Mouse (Mus musculus) midbrain, embryonic 14.5 days (tissue): Measurements from ENCODE around the gene Trim10. TPM values are rescaled to one million over a fixed set of nuclear protein-coding genes. Genes with fewer than 3 reads are reported as not detected.

Experiments
- ATAC-seq: fragments of 200-750 bp; cut with Nextera tagmentation; 2 replicates; pipeline ENCODE4 v1.8.0; 2017; ENCODE audit warnings: moderate number of reproducible peaks, moderate library complexity; ENCODE audit not compliant: low FRiP score, low TSS enrichment
- DNase-seq: peaks from one replicate; pipeline ENCODE4 v3.0.0-alpha.2; 2015
- H3K27ac ChIP-seq: fragments of 300-500 bp; sonication (generic); replicated peaks from 2 replicates; pipeline ENCODE4 v1.5.1; 2014; ENCODE audit warnings: mild to moderate bottlenecking, low read depth, low read length, moderate library complexity
- H3K27me3 ChIP-seq: fragments of 300-500 bp; sonication (generic); 2 replicates; pipeline ENCODE4 v1.6.1; 2014; ENCODE audit warnings: low read length, control low read depth, mixed read lengths; ENCODE audit not compliant: control insufficient read depth, insufficient read depth
- H3K36me3 ChIP-seq: fragments of 300-500 bp; sonication (generic); 2 replicates; pipeline ENCODE4 v1.6.1; 2014; ENCODE audit warnings: low read length, control low read depth; ENCODE audit not compliant: control insufficient read depth, insufficient read depth
- H3K4me1 ChIP-seq: fragments of 300-500 bp; sonication (generic); 2 replicates; pipeline ENCODE4 v1.6.1; 2014; ENCODE audit warnings: mild to moderate bottlenecking, antibody characterized with exemption, low read length, control low read depth; ENCODE audit not compliant: control insufficient read depth, insufficient read depth
- H3K4me2 ChIP-seq: fragments of 300-500 bp; sonication (generic); 2 replicates; pipeline ENCODE4 v1.6.1; 2014; ENCODE audit warnings: mild to moderate bottlenecking, low read length, moderate library complexity
- H3K4me3 ChIP-seq: fragments of 300-500 bp; sonication (generic); replicated peaks from 2 replicates; pipeline ENCODE4 v1.5.1; 2014; ENCODE audit warnings: low read depth, low read length
- H3K9ac ChIP-seq: fragments of 300-500 bp; sonication (generic); replicated peaks from 2 replicates; pipeline ENCODE4 v1.6.1; 2014; ENCODE audit warnings: mild to moderate bottlenecking, low read length, moderate library complexity
- H3K9me3 ChIP-seq: fragments of 300-500 bp; sonication (generic); 2 replicates; pipeline ENCODE4 v1.6.1; 2016; ENCODE audit warnings: low read length, control low read depth, mixed read lengths; ENCODE audit not compliant: control insufficient read depth
- WGBS: fragments of 180-500 bp; shearing (Covaris S2); extraction: QIAGEN DNeasy Blood & Tissue Kit; methylation state at CpG from one replicate; pipeline ENCODE4 v1.1.7; 2014; 5-methylcytosine and 5-hydroxymethylcytosine counted together
- polyA plus RNA-seq: library from polyadenylated mRNA; unstranded; fragments of >200 nt; fragmentation: Nextera tagmentation; extraction: Ambion mirVana; gene quantifications from 2 replicates; pipeline ENCODE4 v1.2.1, GENCODE M21; 2014

Trim10 gene
- polyA plus RNA-seq, 1 experiment from 2014 or later: 1.1 TPM

DNA sequence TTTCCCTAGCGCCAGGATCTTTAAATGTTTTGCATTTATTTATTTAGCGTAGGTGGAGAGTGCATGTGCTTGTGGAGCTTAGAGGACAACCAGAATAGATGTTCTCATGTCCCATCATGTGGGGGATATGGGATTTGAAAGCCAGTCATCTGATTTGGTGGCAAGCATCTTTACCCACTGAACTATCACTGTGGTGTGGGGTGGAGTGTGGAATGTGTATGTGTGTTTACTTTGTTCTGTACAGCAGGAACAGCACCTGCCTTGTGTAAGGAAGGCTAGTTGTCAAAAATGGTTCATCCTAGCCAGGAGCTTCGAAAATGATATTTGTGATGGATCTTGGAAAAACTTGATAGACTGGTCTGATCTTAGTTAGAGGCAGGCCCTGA lies 33.0 kb upstream of the Trim10 start:
- Histone ChIP-seq H3K9ac (peak overlapping the region; percentile 84; the same call in 1 of the 2 replicates), H3K4me3 (peak overlapping the region; percentile 80), H3K4me2 (peak overlapping the region; percentile 64), H3K27me3 (no peaks in the 10 kb centered on the region), H3K36me3 (no peaks in the 10 kb centered on the region), H3K4me1 (peaks cover 10% of the 10 kb centered on the region; the same call in 1 of the 2 replicates), H3K27ac (peak overlapping the region; percentile 91), H3K9me3 (no peaks in the 10 kb centered on the region)
- ATAC-seq: 0 out of 2 replicates have a peak, but pooled peaks have one; percentile 9
- WGBS: 13% methylated on average over 3 of the region's 3 CpGs
- DNase-seq: no peak

DNA sequence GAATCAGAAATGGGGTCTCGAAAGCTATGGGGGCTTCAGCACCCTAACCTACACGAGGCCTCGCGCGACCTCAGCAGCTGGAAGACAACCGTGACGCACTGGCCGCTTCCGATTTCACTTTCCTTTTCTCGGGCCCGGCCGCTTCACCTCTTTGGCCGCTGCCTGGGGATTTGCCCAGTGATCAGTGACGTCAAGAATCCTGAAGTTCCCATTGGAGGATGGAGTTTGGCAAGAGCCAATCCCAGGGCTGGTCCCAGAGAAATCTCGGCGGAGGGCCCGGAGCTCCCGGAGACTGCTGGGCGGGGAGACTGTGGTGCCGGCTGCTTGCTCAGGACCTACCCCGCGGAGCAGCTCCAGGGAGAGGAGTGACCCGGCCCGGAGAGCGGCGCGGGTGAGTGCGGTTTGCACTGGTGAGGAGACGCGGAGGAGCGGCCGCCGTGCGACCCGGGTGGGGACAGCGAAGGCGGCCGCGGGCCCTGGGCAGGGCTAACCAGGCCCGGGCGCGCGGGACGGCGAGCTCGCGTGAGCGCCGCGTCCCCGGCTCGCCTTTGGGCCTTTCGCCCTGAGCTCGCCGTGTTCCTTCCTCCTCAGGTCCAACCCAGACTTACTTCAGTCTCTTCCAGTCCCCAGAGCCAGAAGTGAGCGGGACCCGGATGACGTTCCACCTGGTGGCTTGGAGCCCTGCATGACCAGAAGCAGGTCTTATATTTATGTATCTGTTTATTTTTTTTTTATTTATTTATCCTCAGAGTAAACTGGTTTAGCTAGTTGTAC lies 32.3 kb upstream of the Trim10 start, which contains the start of gene Trim26:
Gene Trim26, plus strand, starts transcription at position 261 of the 774 bp plus-strand sequence.
- under 1% methylated on average over 58 of the region's 58 CpGs for WGBS
- Histone ChIP-seq H3K9ac (peak within 1 kb of the TSS; percentile 84), H3K9me3 (no peaks in the 10 kb centered on the region), H3K27ac (peak within 1 kb of the TSS; percentile 91), H3K4me2 (peak within 1 kb of the TSS; percentile 64), H3K36me3 (0 out of 2 replicates have a peak, but pooled peaks cover under 1% of the 10 kb centered on the region), H3K4me1 (peaks cover 10% of the 10 kb centered on the region; the same call in 1 of the 2 replicates), H3K4me3 (peak within 1 kb of the TSS; percentile 80), H3K27me3 (no peaks in the 10 kb centered on the region)
- DNase-seq: peak; percentile 98
- peak; percentile 98 for ATAC-seq

DNA sequence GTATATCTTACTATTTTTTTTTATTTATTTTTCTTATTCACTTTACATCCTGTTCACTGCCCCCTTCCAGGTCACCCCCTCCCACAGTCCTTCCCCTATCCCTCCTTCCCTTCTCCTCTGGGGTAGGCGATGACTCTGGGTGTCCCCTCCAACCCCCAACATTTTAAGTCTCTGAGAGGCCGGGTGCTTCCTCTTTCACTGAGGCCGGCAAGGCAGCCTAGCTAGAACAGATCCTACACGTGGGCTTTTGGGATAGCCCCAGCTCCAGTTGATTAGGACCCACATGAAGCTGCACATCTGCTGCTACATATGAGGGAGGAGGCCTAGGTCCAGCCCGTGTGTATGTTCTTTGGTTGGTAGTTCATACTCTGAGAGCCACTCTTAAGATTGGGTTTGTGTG lies 30.4 kb upstream of the Trim10 start:
- H3K36me3 ChIP-seq: 0 out of 2 replicates have a peak, but pooled peaks cover 6% of the 10 kb centered on the region
- H3K9ac ChIP-seq: no peak overlapping the region
- 88% methylated on average over 5 of the region's 5 CpGs for WGBS
- no peak overlapping the region for H3K27ac ChIP-seq
- no peaks in the 10 kb centered on the region for H3K27me3 ChIP-seq
- peaks cover 10% of the 10 kb centered on the region; the same call in 1 of the 2 replicates for H3K4me1 ChIP-seq
- no peak for ATAC-seq
- H3K9me3 ChIP-seq: no peaks in the 10 kb centered on the region
- H3K4me3 ChIP-seq: no peak overlapping the region
- no peak overlapping the region for H3K4me2 ChIP-seq
- DNase-seq: no peak

DNA sequence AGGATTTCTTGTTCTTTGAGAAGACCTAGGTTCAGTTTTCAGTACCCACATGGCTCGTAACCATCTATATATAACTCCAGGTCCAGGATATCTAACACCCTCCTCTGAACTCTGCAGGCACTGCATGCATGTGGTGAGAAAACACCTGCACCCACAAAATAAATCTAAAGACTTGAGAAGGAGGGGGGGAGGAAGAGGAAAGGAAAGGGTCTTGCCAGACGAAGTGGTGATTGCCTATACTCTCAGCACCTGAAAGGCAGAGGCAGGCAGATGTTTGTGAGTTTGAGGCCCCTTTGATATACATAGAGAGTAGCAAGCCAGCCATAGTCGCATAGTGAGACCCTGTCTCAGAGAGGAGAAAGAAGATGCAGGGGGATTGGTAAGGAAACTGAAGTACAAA lies 29.4 kb upstream of the Trim10 start:
- DNase-seq (no peak), ATAC-seq (no peak)
- 0 out of 2 replicates have a peak, but pooled peaks cover 9% of the 10 kb centered on the region for H3K36me3 ChIP-seq
- H3K9me3 ChIP-seq: no peaks in the 10 kb centered on the region
- no peaks in the 10 kb centered on the region for H3K27me3 ChIP-seq
- WGBS: 87% methylated on average over 3 of the region's 3 CpGs
- H3K9ac ChIP-seq: no peak overlapping the region
- H3K27ac ChIP-seq: no peak overlapping the region
- no peak overlapping the region for H3K4me2 ChIP-seq
- H3K4me3 ChIP-seq: no peak overlapping the region
- H3K4me1 ChIP-seq: peaks cover 10% of the 10 kb centered on the region; the same call in 1 of the 2 replicates

DNA sequence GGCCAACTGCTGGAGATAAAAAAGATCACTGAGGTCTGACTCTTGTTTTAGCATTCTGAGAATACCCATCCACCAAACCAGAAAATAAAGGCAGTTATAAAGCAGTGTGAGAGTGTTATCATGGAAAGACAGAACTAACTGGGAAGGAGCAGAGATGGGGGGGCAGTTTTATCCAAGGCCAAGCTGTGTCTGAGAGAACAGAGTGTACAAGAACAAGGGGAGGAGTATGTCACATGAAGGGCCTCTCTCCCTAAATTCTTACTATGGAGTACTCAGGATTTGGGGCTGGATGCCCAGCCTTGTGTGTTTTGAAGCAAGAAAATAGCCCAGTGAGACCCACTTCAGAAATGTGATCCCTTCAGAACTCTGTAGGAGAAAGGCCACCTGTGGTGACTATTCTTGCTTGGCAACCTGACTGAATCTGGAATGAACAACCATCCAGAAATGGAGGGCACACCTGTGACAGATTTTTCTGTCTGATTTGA lies 28.4 kb upstream of the Trim10 start:
- H3K9me3 ChIP-seq: no peaks in the 10 kb centered on the region
- peaks cover 9% of the 10 kb centered on the region; the same call in 1 of the 2 replicates for H3K4me1 ChIP-seq
- H3K4me3 ChIP-seq: no peak overlapping the region
- no peak overlapping the region for H3K4me2 ChIP-seq
- H3K9ac ChIP-seq: no peak overlapping the region
- 0 out of 2 replicates have a peak, but pooled peaks cover 9% of the 10 kb centered on the region for H3K36me3 ChIP-seq
- ATAC-seq: no peak
- H3K27me3 ChIP-seq: no peaks in the 10 kb centered on the region
- no peak overlapping the region for H3K27ac ChIP-seq
- DNase-seq: no peak

DNA sequence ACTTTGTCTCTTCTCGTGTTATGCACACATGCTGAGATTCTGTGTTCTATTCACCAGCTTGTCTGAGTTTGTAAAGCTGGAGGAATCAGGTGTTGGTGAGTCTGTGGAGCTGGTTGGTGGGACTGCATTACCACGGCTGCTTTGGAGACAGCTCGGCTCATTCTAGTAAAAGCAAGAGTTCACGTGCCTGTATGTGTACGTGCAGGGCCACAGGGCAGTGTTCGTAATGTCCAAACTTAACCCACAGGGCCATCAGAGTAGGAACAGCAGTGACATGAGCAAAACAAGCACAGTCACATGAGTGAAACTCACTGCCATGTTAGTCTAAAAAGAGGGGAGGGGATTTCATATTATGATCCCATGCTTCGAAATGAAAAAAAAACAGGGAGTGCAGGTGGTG lies 25.7 kb upstream of the Trim10 start:
- H3K27me3 ChIP-seq: no peaks in the 10 kb centered on the region
- H3K9ac ChIP-seq: no peak overlapping the region
- 81% methylated on average over 7 of the region's 7 CpGs for WGBS
- H3K4me2 ChIP-seq: no peak overlapping the region
- H3K27ac ChIP-seq: no peak overlapping the region
- H3K36me3 ChIP-seq: 0 out of 2 replicates have a peak, but pooled peaks cover 15% of the 10 kb centered on the region
- H3K9me3 ChIP-seq: no peaks in the 10 kb centered on the region
- H3K4me1 ChIP-seq: no peaks in the 10 kb centered on the region
- DNase-seq: no peak
- H3K4me3 ChIP-seq: no peak overlapping the region
- no peak for ATAC-seq

DNA sequence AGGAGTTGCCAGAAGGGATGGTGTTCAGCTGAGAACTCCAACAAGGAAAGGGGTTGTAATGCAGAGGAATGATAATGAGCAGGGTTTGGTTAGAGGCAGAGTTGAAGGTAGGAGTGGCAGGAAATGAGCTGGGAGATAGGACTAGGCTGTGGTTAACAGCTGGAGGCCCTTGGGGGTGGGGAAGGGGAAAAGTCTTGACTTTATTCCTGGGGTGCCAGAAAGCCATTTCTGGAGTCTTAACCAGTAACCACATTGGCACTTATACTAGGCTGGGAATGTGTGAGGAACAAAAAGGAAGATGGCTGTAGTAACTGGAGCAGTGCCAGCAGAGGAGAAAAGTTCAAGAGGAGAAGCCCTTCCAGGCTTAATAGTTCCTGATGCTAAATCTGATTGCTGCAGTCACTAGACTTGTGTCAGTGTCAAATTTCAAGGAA lies 25.1 kb upstream of the Trim10 start:
- ATAC-seq (no peak), DNase-seq (no peak)
- H3K36me3 ChIP-seq: 0 out of 2 replicates have a peak, but pooled peaks cover 15% of the 10 kb centered on the region

DNA sequence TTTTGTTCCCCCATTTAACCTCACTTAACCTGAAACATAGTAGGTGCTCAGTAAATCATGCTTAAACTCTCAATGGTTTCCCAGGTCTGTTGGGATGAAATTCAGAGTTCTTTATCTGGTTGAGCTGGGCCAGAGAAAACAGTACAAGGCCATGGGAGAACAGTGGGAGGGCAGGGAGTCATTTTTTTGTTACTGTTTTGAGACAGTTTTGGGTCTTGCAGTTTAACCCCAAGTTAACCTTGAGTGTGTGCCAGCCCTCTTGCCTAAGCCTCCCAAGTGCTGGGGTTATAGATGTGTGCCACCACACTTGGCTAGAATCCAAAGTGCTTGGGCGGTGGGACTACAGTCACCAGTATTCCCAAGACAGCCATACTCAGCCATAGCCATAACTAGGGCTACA lies 24.6 kb upstream of the Trim10 start:
- 0 out of 2 replicates have a peak, but pooled peaks cover 15% of the 10 kb centered on the region for H3K36me3 ChIP-seq
- no peaks in the 10 kb centered on the region for H3K9me3 ChIP-seq
- no peaks in the 10 kb centered on the region for H3K27me3 ChIP-seq
- ATAC-seq (no peak), DNase-seq (no peak)
- no peak overlapping the region for H3K4me3 ChIP-seq
- 83% methylated on average over 1 of the region's 1 CpGs for WGBS
- H3K27ac ChIP-seq: no peak overlapping the region
- H3K4me1 ChIP-seq: no peaks in the 10 kb centered on the region
- no peak overlapping the region for H3K4me2 ChIP-seq
- no peak overlapping the region for H3K9ac ChIP-seq

More for the DNA sequence above, 25.1 kb upstream of the Trim10 start:
- H3K4me3 ChIP-seq: no peak overlapping the region
- H3K4me2 ChIP-seq: no peak overlapping the region
- no peaks in the 10 kb centered on the region for H3K27me3 ChIP-seq
- H3K9me3 ChIP-seq: no peaks in the 10 kb centered on the region
- no peak overlapping the region for H3K9ac ChIP-seq
- no peak overlapping the region for H3K27ac ChIP-seq
- no peaks in the 10 kb centered on the region for H3K4me1 ChIP-seq
